Mouse (Mus musculus): ENCODE measurements around the gene Ddx50. TPM values are rescaled to one million over a fixed set of nuclear protein-coding genes. Genes with fewer than 3 reads are reported as not detected.
A peak's percentile ranks its signal among the peaks of the same experiment; 100 is the strongest.

Gene Ddx50
- polyA plus RNA-seq, 1 experiment from 2014 or later: 35.9 TPM

- peak; percentile 87 for ATAC-seq (ENCODE audit: insufficient read depth)
- Histone ChIP-seq H3K27me3 (no peaks in the 10 kb centered on the region), H3K4me3 (replicated peaks) (peak overlapping the region; percentile 94), H3K4me1 (replicated peaks) (peaks cover 18% of the 10 kb centered on the region), H3K36me3 (replicated peaks) (peaks cover 47% of the 10 kb centered on the region), H3K9ac (peak overlapping the region; percentile 76), H3K27ac (replicated peaks) (peak overlapping the region; percentile 82), H3K9me3 (replicated peaks) (no peaks in the 10 kb centered on the region), H3K4me2 (peak overlapping the region; percentile 92)
- WGBS (ENCODE audit: insufficient replicate concordance): 2% methylated on average over 43 of the region's 54 CpGs
These were observed 73.2 kb downstream of the Ddx50 start for GRCm38 (mm10) chr10:62577673-62578337.

GRCm38 (mm10) chr10:62575001-62575400, 76.0 kb downstream of the Ddx50 start:
- Histone ChIP-seq H3K36me3 (replicated peaks) (peaks cover 38% of the 10 kb centered on the region), H3K4me2 (no peak overlapping the region), H3K9me3 (replicated peaks) (no peaks in the 10 kb centered on the region), H3K4me3 (replicated peaks) (no peak overlapping the region), H3K27ac (replicated peaks) (no peak overlapping the region), H3K27me3 (no peaks in the 10 kb centered on the region), H3K4me1 (replicated peaks) (peaks cover 18% of the 10 kb centered on the region), H3K9ac (no peak overlapping the region)
- 78% methylated on average over 13 of the region's 13 CpGs for WGBS (ENCODE audit: insufficient replicate concordance)
- no peak for ATAC-seq (ENCODE audit: insufficient read depth)

DNA sequence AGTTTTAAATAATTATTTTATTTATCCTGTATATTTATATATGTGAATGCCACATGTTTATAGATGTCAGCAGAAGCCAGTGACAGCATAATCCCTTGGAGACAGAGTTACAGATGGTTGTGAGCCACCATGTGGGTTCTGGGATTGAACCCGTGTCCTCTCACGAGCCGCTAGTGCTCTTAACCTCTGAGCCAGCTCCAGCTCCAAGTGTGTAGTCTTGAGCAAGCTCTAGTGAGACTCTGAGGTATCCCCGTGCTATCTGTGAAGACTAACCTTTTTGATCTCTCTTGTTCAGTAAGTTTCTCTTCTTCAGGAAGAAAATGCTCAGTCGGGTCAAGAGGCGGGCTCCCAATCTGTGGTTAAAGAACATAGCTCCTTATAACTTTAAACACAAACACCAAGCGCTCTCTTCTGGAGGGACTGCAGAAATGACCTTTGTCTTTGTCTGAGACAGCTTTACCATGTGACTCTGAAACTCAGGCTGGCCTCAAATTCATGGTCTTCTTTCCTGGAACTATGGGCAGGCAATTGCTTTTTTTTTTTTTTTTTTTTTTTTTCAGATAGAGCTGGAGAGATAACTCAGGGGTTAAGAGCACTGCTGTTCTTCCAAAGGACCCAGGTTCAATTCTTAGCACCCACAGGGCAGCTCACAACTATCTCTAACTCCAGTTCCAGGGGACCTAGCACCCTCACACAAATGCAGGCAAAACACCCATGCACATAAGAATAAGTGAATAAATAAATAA, 80.7 kb downstream of the Ddx50 start:
- Histone ChIP-seq H3K4me3 (replicated peaks) (no peak overlapping the region), H3K9ac (no peak overlapping the region), H3K4me1 (replicated peaks) (peaks cover 5% of the 10 kb centered on the region; the same call in 1 of the 2 replicates), H3K4me2 (no peak overlapping the region), H3K27ac (replicated peaks) (no peak overlapping the region), H3K36me3 (replicated peaks) (peaks cover 75% of the 10 kb centered on the region), H3K27me3 (no peaks in the 10 kb centered on the region), H3K9me3 (replicated peaks) (no peaks in the 10 kb centered on the region)
- no peak for ATAC-seq (ENCODE audit: insufficient read depth)
- 67% methylated on average over 7 of the region's 7 CpGs for WGBS (ENCODE audit: insufficient replicate concordance)

- Histone ChIP-seq H3K4me1 (replicated peaks) (peaks cover 5% of the 10 kb centered on the region; the same call in 1 of the 2 replicates), H3K27me3 (no peaks in the 10 kb centered on the region), H3K4me2 (no peak overlapping the region), H3K27ac (replicated peaks) (no peak overlapping the region), H3K9ac (no peak overlapping the region), H3K4me3 (replicated peaks) (no peak overlapping the region), H3K36me3 (replicated peaks) (peaks cover 77% of the 10 kb centered on the region), H3K9me3 (replicated peaks) (no peaks in the 10 kb centered on the region)
- ATAC-seq (ENCODE audit: insufficient read depth): no peak
- WGBS (ENCODE audit: insufficient replicate concordance): 32% methylated on average over 4 of the region's 4 CpGs
These were observed 82.2 kb downstream of the Ddx50 start for GRCm38 (mm10) chr10:62568861-62569260.

Small RNA genes within 50 kb of the gene (microRNA-seq; reads per million reads assigned to microRNA genes)
- not detected for gene Mir7215

Other genes starting within 250 kb of the Ddx50 start
- gene Hkdc1, start 228.7 kb downstream of the Ddx50 start, polyA plus RNA-seq (2015; fragmentation: Nextera tagmentation; extraction: Ambion mirVana): 6.8 and 9.8 TPM in 2 replicates
- gene 4930507D05Rik, start 201.7 kb downstream of the Ddx50 start, polyA plus RNA-seq (2015; fragmentation: Nextera tagmentation; extraction: Ambion mirVana): 0.20 TPM in 1 of 2 replicates, not detected in the other
- gene Supv3l1, start 201.5 kb downstream of the Ddx50 start, polyA plus RNA-seq (2015; fragmentation: Nextera tagmentation; extraction: Ambion mirVana): 12.6 and 14.3 TPM in 2 replicates
- gene Vps26a, start 164.4 kb downstream of the Ddx50 start, polyA plus RNA-seq (2015; fragmentation: Nextera tagmentation; extraction: Ambion mirVana): 39.5 and 42.9 TPM in 2 replicates
- gene Srgn, start 123.8 kb downstream of the Ddx50 start, polyA plus RNA-seq (2015; fragmentation: Nextera tagmentation; extraction: Ambion mirVana): 57.9 and 79.6 TPM in 2 replicates
- 11.1 and 11.3 TPM in 2 replicates for gene Kif1bp, start 72.8 kb downstream of the Ddx50 start, polyA plus RNA-seq (2015; fragmentation: Nextera tagmentation; extraction: Ambion mirVana)
- 10.7 and 11.8 TPM in 2 replicates for gene Ddx21, start 48.9 kb downstream of the Ddx50 start, polyA plus RNA-seq (2015; fragmentation: Nextera tagmentation; extraction: Ambion mirVana)
- gene Stox1, start 74.9 kb upstream of the Ddx50 start, polyA plus RNA-seq (2015; fragmentation: Nextera tagmentation; extraction: Ambion mirVana): 0.12 and 0.21 TPM in 2 replicates
- 46.4 and 50.6 TPM in 2 replicates for gene Ccar1, start 141.1 kb upstream of the Ddx50 start, polyA plus RNA-seq (2015; fragmentation: Nextera tagmentation; extraction: Ambion mirVana)